Mouse (Mus musculus) mature B cell (primary cell): ENCODE data around the gene Mepe.

Experiments used
- in situ Hi-C: fragments of 300-500 bp; cut with MboI; formaldehyde crosslinking; loops from 2 replicates; pipeline ENCODE4 v1.14.3; 2019

Gene Mepe

DNA sequence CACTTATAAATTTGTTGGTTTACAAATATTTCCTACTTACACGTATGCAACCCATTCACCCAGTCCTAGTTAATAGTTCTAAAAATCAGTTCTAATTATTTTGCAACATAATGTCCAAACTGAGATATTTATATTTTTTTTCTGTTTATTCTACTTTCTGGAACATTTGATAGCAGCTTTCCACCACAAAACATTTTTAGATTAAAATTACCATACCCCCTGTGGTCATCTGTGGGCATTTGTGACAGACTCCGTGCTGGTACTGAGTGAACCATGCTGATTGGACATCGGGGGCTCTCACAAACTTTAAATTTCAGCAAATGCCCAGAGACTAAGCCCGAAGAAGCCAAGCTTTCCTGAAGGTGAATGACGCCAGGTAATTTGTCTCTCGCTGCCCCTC is at the start of gene Mepe:
Gene Mepe (plus strand): TSS at position 301 of the 400 bp plus-strand sequence.
- in situ Hi-C loops, result no loop called here

DNA sequence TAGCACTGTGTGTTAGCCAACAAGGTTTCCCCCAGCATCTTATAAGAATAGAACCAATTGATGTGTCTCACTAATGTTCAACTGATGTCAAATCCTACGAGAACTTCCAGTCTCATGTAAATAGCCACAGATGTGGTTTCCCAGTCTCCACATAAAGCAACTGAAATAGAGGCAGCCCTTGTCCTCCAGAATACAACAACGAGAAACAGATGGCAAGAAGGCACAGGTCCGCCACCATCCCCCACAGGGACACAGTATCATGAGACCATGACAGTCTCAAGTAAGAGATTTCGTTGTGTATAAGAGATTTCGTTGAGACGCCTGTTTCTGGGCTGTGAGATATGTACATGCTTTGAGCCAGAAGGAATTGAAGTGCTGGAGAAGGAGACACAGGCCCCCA is 30.9 kb upstream of the Mepe start:
- in situ Hi-C loops, result no loop called here

DNA sequence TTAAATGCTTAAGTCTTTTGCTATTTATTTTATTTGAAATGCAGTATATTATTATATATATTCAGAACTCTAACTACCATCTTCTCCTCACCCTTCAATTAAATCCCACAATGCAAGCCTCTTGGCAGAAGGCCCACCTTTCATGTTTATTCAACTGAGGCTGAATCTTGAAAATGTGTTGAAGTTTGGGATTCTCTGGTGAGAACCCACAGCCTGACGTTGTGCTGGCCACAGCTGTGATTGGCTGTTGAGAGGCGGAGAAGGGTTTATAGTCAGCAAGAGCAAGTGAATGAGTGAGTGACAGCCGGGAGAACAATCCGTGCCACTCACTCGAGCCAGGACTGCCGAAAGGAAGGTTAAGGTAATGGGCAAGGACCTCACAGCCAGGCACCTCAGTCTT is 26.1 kb upstream of the Mepe start, which contains the start of gene Ibsp:
Gene Ibsp (plus strand): TSS at position 178 of the 400 bp plus-strand sequence.
- in situ Hi-C loops, result no loop called here

DNA sequence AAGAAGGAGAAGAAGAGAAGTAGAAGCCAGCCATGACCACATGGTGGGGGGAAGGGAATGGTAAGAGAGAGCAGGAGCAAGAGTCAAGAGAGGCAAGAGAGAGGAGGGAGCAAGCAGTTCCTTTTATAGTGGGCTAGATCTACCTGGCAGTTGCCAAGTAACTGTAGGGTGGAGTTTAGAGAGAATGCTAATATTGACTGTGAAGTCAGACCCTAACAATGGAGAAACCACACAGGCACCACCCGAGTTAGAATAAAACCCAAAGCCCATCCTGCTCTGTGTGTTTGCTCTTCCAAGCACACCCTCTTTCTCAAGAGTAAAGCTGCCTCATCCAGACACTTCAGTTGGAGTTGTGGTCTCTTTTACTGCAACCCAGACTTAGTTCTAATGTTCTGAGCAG is 11.1 kb upstream of the Mepe start:
- in situ Hi-C loops, result no loop called here

GRCm38 (mm10) chr5:104326884-104327283 is 1.8 kb downstream of the Mepe start:
- in situ Hi-C loops, result no loop called here

DNA sequence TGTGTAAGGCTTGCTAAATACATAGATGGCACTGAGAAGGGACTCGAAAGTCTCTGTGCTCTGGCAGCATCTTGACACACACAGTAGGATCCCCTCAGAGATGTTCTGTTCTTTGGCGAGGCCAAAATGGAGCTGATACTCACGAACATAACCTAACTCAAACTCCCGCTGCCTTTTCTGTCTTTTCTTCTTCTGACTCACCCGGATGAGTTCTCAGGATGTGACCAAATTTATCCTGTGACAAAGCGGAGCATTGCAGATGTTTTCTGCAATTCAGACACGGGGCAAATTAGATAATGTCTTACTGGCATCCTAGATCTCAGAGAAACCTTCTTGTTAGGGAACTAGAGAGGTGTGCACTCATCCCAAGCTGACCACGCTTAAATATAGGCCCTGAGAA is 2.3 kb downstream of the Mepe start:
- in situ Hi-C loops, result no loop called here

DNA sequence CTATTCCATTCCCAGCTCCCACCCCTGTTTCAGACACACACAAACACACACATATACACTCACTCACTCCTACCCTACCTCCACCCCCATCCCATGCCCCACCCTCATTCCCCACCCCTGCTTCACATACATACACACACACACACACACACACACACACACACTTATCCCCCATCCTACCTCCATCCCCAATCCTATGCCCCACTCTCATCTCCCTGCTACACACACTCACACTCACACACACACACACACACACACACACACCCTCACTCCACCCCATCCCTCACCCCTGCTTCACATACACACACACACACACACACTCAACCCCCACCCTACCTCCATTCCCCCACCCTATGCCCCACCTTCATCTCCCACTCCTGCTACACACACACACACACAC is 2.7 kb downstream of the Mepe start:
- in situ Hi-C loops, result no loop called here

DNA sequence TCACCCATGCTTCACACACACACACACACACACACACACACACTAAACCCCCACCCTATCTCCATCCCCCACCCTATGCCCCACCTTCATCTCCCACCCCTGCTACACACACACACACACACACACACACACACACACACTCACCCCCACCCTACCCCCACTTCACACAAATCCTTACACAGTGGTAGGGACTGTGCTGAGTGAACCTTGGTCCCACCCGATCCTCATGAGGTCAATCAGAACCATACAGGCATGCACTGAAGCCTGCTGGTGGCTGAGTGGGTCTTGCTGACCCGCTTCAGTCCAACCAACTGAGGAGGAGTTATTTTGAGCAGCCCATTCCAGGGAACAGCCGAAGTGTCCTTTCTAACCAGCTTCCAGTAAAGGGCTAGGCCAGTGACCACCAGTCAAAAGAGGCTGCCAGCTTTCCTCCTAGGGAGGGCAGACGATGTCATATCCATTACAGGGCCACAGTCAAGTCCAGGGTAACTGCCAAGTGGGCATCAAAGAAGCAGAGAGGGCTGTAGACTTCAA is 3.3 kb downstream of the Mepe start:
- in situ Hi-C loops, result no loop called here

DNA sequence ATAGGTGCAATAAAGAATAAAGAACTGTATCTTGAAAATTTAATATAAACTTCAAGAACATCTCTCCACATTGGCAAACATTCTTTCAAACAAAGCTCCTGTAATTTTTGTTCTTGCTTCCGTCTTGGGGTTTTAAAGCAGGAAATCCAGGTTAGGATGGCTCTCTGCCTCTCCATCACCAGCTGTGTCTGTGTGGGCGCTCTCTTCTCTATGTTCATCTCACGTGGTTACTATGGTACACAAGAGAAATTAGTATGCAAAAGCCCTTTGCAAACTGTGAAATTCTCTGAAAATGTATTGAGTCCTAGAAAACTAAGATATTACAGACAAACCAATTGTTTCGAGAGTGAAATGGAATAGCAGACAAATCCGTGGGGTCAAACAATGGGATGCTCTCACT is 4.3 kb downstream of the Mepe start:
- in situ Hi-C loops, result no loop called here

DNA sequence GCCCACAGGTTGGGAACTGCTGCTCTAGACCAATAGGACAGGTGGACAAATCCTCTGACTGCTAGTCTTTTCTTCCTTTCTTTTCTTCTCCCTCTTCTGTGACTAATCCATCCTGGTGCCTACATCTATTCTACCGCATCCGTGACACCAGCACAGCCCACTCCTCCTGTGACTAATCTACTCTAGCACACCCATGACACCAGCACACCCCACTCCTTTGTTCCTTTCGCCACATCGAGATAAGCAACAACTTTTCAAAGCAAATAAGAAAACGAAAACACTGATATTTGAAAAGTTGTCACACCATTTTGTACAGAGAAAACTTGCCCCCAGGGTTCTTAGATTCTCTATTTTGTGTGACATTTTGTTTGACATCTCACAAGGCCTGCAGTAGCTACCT is 5.0 kb downstream of the Mepe start:
- in situ Hi-C loops, result no loop called here

GRCm38 (mm10) chr5:104332296-104332695 is 7.2 kb downstream of the Mepe start:
- in situ Hi-C loops, result no loop called here

DNA sequence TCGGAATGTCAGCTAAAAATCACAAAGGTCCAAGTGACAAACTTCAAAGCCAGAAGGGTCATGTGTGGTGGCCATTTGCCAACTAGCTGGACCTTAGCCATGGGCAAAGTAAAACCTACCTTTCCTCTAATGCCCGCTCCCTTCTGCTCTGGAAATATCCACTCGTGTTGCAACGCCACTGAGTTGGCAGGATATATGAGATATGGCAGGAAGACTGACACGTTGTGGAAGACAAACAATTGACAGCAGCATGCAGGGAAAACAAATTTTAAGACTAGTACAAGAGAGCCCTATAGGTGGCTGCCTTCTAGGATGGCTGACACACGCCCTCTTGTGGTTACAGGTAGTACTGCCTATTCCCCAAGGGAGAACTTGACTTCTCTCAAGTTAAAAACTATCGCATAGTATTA is 8.1 kb downstream of the Mepe start:
- in situ Hi-C loops, result no loop called here

GRCm38 (mm10) chr5:104333643-104334042 is 8.5 kb downstream of the Mepe start:
- in situ Hi-C loops, result no loop called here

- in situ Hi-C loops, result no loop called here
Measured at GRCm38 (mm10) chr5:104334516-104334915, 9.4 kb downstream of the Mepe start.

DNA sequence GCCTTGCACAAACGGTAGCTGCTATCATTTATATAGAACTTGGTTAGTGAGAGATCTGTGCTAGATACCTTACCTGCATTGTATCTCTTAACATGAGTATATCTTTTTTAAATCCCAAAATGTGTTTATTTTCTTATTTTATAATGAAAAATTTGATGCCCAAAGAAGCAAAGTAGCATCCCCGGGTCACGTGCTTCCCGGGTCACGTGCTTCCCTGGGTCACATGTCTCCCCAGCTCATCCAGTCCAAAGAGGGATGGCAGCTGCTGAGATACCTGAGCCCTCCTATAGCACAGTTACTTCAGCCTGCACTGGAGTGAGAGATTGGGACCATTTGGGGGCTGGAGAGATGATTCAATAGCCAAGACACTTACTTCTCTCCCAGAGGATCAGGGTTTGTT is 10.8 kb downstream of the Mepe start:
- in situ Hi-C loops, result no loop called here

- in situ Hi-C loops, result no loop called here
Measured at GRCm38 (mm10) chr5:104337491-104337890, 12.4 kb downstream of the Mepe start.

GRCm38 (mm10) chr5:104339009-104339408 is 13.9 kb downstream of the Mepe start:
- in situ Hi-C loops, result no loop called here

DNA sequence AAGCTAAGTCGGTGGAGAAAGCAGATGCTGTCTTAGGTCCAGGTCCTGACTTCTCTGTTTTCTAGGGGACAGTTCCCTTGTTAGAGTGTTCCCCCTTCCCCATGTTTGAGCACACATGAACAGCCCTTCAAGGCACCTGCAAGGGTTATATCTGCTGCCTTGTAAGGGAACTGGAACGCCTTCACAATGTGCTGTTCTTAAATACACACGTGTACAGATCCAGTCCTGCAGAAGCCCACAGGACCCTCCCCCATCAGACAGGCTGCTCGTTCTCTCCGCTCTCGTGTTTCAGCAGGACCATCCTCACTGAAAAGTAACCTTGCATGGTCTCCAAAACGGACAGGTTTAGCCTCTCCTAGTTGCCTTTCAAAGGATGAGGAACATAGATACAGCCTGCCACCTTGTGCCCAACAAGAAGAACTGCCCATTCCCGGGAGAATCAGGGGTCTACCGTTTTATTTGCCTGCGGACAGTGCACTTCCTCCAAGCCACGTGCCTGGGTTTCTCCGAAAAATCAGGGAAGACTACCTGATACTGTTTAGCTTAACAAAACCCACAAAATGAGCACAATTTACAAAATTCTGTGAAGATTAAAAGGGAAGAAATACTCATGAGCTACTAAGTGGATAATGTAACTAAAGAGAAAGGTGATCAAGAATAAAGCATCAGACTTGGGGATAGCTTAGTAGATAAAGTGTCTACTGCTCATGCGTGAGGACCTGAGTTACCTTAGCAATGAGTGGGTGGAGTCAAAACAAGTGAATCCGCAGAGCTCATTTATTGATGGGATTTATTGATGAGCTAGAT is 14.8 kb downstream of the Mepe start:
- in situ Hi-C loops, result no loop called here

DNA sequence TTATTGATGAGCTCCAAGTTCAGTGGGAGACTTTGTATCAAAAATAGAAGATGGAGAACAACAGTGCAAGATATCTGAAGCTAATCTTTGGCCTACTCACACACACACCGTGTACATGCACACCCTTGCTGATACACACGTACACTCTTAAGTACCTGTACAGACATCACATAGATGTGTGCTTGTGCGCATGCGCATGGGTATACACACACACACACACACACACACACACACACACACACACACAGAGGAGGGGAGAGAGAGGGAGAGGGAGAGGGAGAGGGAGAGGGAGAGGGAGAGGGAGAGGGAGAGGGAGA is 15.3 kb downstream of the Mepe start:
- in situ Hi-C loops, result no loop called here

DNA sequence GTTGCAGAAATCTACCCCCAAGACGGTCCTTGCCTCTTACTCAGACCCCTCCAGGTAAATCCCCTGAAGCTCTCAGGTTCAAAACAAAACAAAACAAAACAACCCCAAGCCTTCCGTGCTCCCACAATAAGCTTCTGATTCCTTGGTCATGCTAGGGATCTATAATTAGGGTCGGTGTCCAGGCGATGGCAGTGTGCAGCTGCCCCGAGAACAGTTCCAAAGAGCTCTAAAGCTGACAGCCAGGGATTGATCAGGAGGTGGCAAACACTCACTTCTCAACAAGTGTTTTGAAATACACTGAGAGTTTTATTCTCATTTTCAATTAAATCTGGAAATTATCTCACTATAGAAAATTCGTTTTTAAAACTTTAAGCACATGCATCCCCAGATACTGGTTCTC is 17.8 kb downstream of the Mepe start:
- in situ Hi-C loops, result no loop called here

GRCm38 (mm10) chr5:104344526-104345240 is 19.6 kb downstream of the Mepe start:
- in situ Hi-C loops, result no loop called here

DNA sequence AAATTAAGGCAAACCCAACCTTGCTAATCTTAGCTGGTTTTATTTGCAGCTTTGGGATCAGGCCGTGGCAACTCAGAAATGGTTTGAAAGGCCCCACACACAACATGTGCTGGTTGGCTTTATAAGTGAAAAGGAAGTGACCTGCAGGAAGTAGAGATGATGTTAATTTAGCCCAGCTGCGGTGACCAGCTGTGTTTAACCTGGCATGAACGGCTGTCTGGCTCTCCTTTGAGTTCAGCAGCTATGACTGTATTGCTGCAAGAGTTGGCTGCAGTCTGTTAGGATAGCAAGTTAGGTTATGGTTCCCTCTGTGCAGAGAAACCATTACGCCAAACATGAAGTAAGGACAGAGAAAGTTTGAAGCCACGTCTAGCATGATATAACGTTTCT is 20.1 kb downstream of the Mepe start:
- in situ Hi-C loops, result no loop called here

DNA sequence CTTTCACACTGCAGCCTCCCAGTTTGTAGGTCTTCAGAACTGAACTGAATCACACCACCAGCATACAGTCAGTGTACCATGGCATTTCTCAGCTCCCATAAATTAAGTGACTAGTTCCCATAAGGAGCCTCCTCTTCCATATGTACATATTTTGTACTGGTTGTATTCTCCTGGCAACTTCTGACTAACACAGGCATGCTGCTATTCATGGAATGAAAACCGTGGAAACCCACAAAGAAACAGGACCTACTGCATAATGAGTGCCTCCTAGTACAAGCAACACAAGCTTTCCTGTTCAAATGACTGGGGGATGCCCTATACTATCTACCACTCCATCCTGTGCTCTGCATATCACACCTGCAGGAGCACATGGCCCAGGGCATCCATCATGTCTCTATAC is 25.9 kb downstream of the Mepe start:
- in situ Hi-C loops, result no loop called here
